Mouse (Mus musculus): ENCODE results near the gene 9430015G10Rik.

- TF ChIP-seq POLR2A (IDR thresholded peaks at IDR 0.05; ENCODE audit: low read depth, low read length) (no peak), CTCF (IDR thresholded peaks at IDR 0.05; ENCODE audit: extremely low read depth, insufficient read length, insufficient replicate concordance, low read depth, low read length) (no peak)
Measured at GRCm38 (mm10) chr4:156133943-156134605, 24.3 kb downstream of the 9430015G10Rik start.

Data from small intestine, adult 2 months (tissue).